Mouse (Mus musculus) thymus, adult 2 months (tissue): ENCODE measurements around the gene Foxj2.

Experiments used
- CTCF ChIP-seq: fragments of 200-500 bp; IDR thresholded peaks from 2 replicates; pipeline ENCODE4 v1.5.1; 2012; ENCODE audit warnings: mild to moderate bottlenecking, control low read depth, low read length, moderate library complexity, borderline replicate concordance; ENCODE audit not compliant: control insufficient read depth, poor library complexity, insufficient read depth; ENCODE audit errors: extremely low read depth
- POLR2A ChIP-seq: fragments of 200-500 bp; IDR thresholded peaks from 2 replicates; pipeline ENCODE4 v1.6.1; 2012; ENCODE audit warnings: mild to moderate bottlenecking, low read length, control low read depth, moderate library complexity; ENCODE audit not compliant: control insufficient read depth, poor library complexity, insufficient read depth; ENCODE audit errors: extremely low read depth

- TF ChIP-seq CTCF = no peak
- TF ChIP-seq POLR2A = no peak
These were observed 39.8 kb upstream of the Foxj2 start for GRCm38 (mm10) chr6:122779916-122780315.
